Mouse (Mus musculus) MEL (cell line): Measurements from ENCODE around the gene Gm20388. TPM values are rescaled to one million over a fixed set of nuclear protein-coding genes. Genes with fewer than 3 reads are reported as not detected.

Source experiments
- DNase-seq: peaks from one replicate; pipeline ENCODE4 v3.0.0; 2011; ENCODE audit warnings: low read depth, low spot score
- H3K27ac ChIP-seq: 2 replicates; pipeline ENCODE4 v1.5.1; 2012; ENCODE audit warnings: low read depth, mild to moderate bottlenecking, control low read depth, low read length, moderate library complexity; ENCODE audit not compliant: control insufficient read depth
- H3K27me3 ChIP-seq, 2 experiments: fragments of 150-350 bp in 1 of 2; sonication (generic) in 1 of 2; 2 replicates each; pipeline ENCODE4 v1.6.1; 2012; ENCODE audit warnings: low read length in 2 of 2, mild to moderate bottlenecking in 2 of 2, improper control_type of control experiment in 1 of 2, moderate library complexity in 1 of 2; ENCODE audit not compliant: insufficient read depth in 2 of 2, control insufficient read depth in 1 of 2
- H3K36me3 ChIP-seq, 2 experiments: 2 replicates each; pipeline ENCODE4 v1.6.1; 2012 to 2014; ENCODE audit warnings: low read length in 2 of 2, improper control_type of control experiment in 1 of 2, inconsistent platforms in 1 of 2, mild to moderate bottlenecking in 1 of 2; ENCODE audit not compliant: insufficient read depth in 2 of 2, control insufficient read depth in 1 of 2
- H3K4me1 ChIP-seq, 2 experiments: fragments of 150-350 bp in 1 of 2; sonication (generic) in 1 of 2; 2 replicates each; pipeline ENCODE4 v1.6.1; 2012; ENCODE audit warnings: low read length in 2 of 2, improper control_type of control experiment in 1 of 2, mild to moderate bottlenecking in 1 of 2; ENCODE audit not compliant: insufficient read depth in 2 of 2, control insufficient read depth in 1 of 2
- H3K4me3 ChIP-seq, 2 experiments: fragments of 150-350 bp in 1 of 2; sonication (generic) in 1 of 2; 2 replicates each; pipeline ENCODE4 v1.5.1; 2012; ENCODE audit warnings: low read depth in 2 of 2, low read length in 2 of 2, mild to moderate bottlenecking in 2 of 2, moderate library complexity in 2 of 2, control low read depth in 1 of 2, improper control_type of control experiment in 1 of 2; ENCODE audit not compliant: control insufficient read depth in 1 of 2, insufficient read depth in 1 of 2
- H3K79me2 ChIP-seq: 2 replicates; pipeline ENCODE4 v1.6.1; 2012; ENCODE audit warnings: mild to moderate bottlenecking, low read length, moderate library complexity; ENCODE audit not compliant: control insufficient read depth, poor library complexity, insufficient read depth
- H3K9ac ChIP-seq: 2 replicates; pipeline ENCODE4 v1.6.1; 2012; ENCODE audit warnings: low read depth, mild to moderate bottlenecking, control low read depth, low read length, moderate library complexity; ENCODE audit not compliant: control insufficient read depth, poor library complexity, severe bottlenecking
- H3K9me3 ChIP-seq: fragments of 150-350 bp; sonication (generic); replicated peaks from 2 replicates; pipeline ENCODE4 v1.6.1; 2012; ENCODE audit warnings: mild to moderate bottlenecking, low read length, improper control_type of control experiment, moderate library complexity; ENCODE audit not compliant: insufficient read depth
- BHLHE40 ChIP-seq: IDR thresholded peaks from 2 replicates; pipeline ENCODE4 v1.6.1; 2012; ENCODE audit warnings: low read depth, mild to moderate bottlenecking, inconsistent platforms, low read length, improper control_type of control experiment, borderline replicate concordance
- CHD1 ChIP-seq: IDR thresholded peaks from 2 replicates; pipeline ENCODE4 v1.6.1; 2012; ENCODE audit warnings: low read depth, mild to moderate bottlenecking, inconsistent platforms, low read length, improper control_type of control experiment
- CTCF ChIP-seq, 3 experiments: IDR thresholded peaks in 2 of 3; conservative IDR thresholded peaks in 1 of 3; 2 replicates each; pipeline ENCODE4 v1.5.1; 2011 to 2012; ENCODE audit warnings: low read length in 3 of 3, low read depth in 2 of 3, mild to moderate bottlenecking in 2 of 3, improper control_type of control experiment in 1 of 3, inconsistent platforms in 1 of 3, mixed read lengths in 1 of 3, moderate library complexity in 1 of 3; ENCODE audit not compliant: control insufficient read depth in 1 of 3, insufficient read depth in 1 of 3, poor library complexity in 1 of 3, severe bottlenecking in 1 of 3
- E2F4 ChIP-seq: IDR thresholded peaks from 2 replicates; pipeline ENCODE4 v1.6.1; 2011; ENCODE audit warnings: low read depth, low read length, improper control_type of control experiment, borderline replicate concordance
- EP300 ChIP-seq, 2 experiments: IDR thresholded peaks; 2 replicates each; pipeline ENCODE4 v1.6.1; 2011; ENCODE audit warnings: improper control_type of control experiment in 2 of 2, low read length in 2 of 2, low read depth in 1 of 2, mild to moderate bottlenecking in 1 of 2
- ETS1 ChIP-seq: IDR thresholded peaks from 2 replicates; pipeline ENCODE4 v1.6.1; 2012; ENCODE audit warnings: low read depth, mild to moderate bottlenecking, inconsistent platforms, low read length, improper control_type of control experiment, moderate library complexity
- GABPA ChIP-seq: IDR thresholded peaks from 2 replicates; pipeline ENCODE4 v1.6.1; 2012; ENCODE audit warnings: low read depth, mild to moderate bottlenecking, inconsistent platforms, low read length, improper control_type of control experiment, moderate library complexity
- HCFC1 ChIP-seq: IDR thresholded peaks from 2 replicates; pipeline ENCODE4 v1.6.1; 2012; ENCODE audit warnings: low read depth, mild to moderate bottlenecking, inconsistent platforms, low read length, improper control_type of control experiment, moderate library complexity
- MAX ChIP-seq: IDR thresholded peaks from 2 replicates; pipeline ENCODE4 v1.6.1; 2011; ENCODE audit warnings: low read length, improper control_type of control experiment
- MAZ ChIP-seq: IDR thresholded peaks from 2 replicates; pipeline ENCODE4 v1.6.1; 2012; ENCODE audit warnings: low read depth, mild to moderate bottlenecking, inconsistent platforms, low read length, improper control_type of control experiment
- MXI1 ChIP-seq: IDR thresholded peaks from 2 replicates; pipeline ENCODE4 v1.6.1; 2011; ENCODE audit warnings: mild to moderate bottlenecking, low read depth, low read length, improper control_type of control experiment
- MYC ChIP-seq: IDR thresholded peaks from 2 replicates; pipeline ENCODE4 v1.6.1; 2011; ENCODE audit warnings: low read depth, mild to moderate bottlenecking, low read length, improper control_type of control experiment, moderate library complexity
- NELFE ChIP-seq: IDR thresholded peaks from 2 replicates; pipeline ENCODE4 v1.6.1; 2011; ENCODE audit warnings: low read depth, low read length, improper control_type of control experiment
- POLR2A ChIP-seq, 2 experiments: IDR thresholded peaks; 2 replicates each; pipeline ENCODE4 v1.6.1; 2011 to 2012; ENCODE audit warnings: low read length in 2 of 2, mild to moderate bottlenecking in 2 of 2, control low read depth in 1 of 2, improper control_type of control experiment in 1 of 2, low read depth in 1 of 2, moderate library complexity in 1 of 2; ENCODE audit not compliant: control insufficient read depth in 1 of 2, insufficient read depth in 1 of 2, poor library complexity in 1 of 2
- SMC3 ChIP-seq: IDR thresholded peaks from 2 replicates; pipeline ENCODE4 v1.6.1; 2011; ENCODE audit warnings: low read depth, low read length, improper control_type of control experiment
- TCF12 ChIP-seq: IDR thresholded peaks from 2 replicates; pipeline ENCODE4 v1.6.1; 2014; ENCODE audit warnings: low read depth, mild to moderate bottlenecking, inconsistent platforms, low read length, improper control_type of control experiment, moderate library complexity
- UBTF ChIP-seq: IDR thresholded peaks from 2 replicates; pipeline ENCODE4 v1.6.1; 2012; ENCODE audit warnings: low read depth, mild to moderate bottlenecking, inconsistent platforms, low read length, improper control_type of control experiment, moderate library complexity, borderline replicate concordance; ENCODE audit not compliant: insufficient read depth
- USF1 ChIP-seq: IDR thresholded peaks from 2 replicates; pipeline ENCODE4 v1.6.1; 2014; ENCODE audit warnings: low read depth, mild to moderate bottlenecking, inconsistent platforms, low read length, improper control_type of control experiment, moderate library complexity
- USF2 ChIP-seq, 2 experiments: IDR thresholded peaks; 2 replicates each; pipeline ENCODE4 v1.6.1; 2011 to 2012; ENCODE audit warnings: improper control_type of control experiment in 2 of 2, low read length in 2 of 2, borderline replicate concordance in 1 of 2, inconsistent platforms in 1 of 2, low read depth in 1 of 2, mild to moderate bottlenecking in 1 of 2; ENCODE audit not compliant: insufficient read depth in 1 of 2
- polyA plus RNA-seq, 2 experiments: library from polyadenylated mRNA; stranded (reverse) in 1 of 2; unstranded in 1 of 2; fragments of >175 nt in 1 of 2; fragments of >200 nt in 1 of 2; gene quantifications; 2 replicates each; pipeline versions ENCODE4 v1.2.1 to v1.2.4; 2012; ENCODE audit warnings: low replicate concordance in 2 of 2, low read depth in 1 of 2; ENCODE audit not compliant: insufficient read length in 2 of 2, insufficient read depth in 1 of 2, missing spikeins in 1 of 2
- total RNA-seq: library from RNA; depleted of rRNA; stranded (reverse); fragments of 300-350 nt; gene quantifications from 2 replicates; pipeline ENCODE4 v1.2.3, GENCODE M21; 2012

The Gm20388 gene
- total and polyA plus RNA-seq, 3 experiments, result 11.1 to 17.8 TPM; not detected in 1

DNA sequence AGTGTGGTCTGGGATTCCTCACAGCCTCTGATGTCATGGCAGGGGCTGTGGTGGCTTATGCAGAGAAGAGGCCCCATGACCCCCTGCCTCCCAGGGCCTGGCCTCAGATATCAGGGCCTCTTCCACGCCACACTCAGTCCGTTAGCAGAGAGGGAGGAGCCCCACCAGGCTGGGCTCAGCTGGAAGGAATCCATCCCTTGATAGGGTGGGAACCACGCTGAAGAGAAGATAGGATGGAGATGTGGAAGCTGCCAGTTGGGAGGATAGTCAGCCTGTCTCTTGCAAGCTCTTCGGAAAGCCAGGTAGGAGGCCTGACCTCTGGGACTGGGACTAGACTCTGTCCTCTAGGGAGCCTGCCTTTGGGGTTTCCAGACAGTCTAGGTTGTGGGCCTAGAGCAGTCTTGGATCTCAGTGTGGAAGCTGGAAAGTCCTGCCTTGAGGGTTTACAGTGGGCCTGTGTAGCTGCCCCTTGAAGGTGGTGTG lies 587.7 kb downstream of the Gm20388 start (continued):
- no peak for TF ChIP-seq BHLHE40
- no peak for TF ChIP-seq CTCF (IDR thresholded peaks at IDR 0.05 in 2 of 3, conservative IDR thresholded peaks at IDR 0.05 in 1 of 3; ENCODE audit: control insufficient read depth in 1 of 3, insufficient read depth in 1 of 3, low read depth in 2 of 3, low read length in 3 of 3, poor library complexity in 1 of 3, severe bottlenecking in 1 of 3)
- no peak for TF ChIP-seq GABPA
- TF ChIP-seq CHD1, result peak; percentile 92; the same call in 1 of the 2 replicates
- TF ChIP-seq ETS1, result peak; percentile 90
- no peak for TF ChIP-seq SMC3
- no peak for TF ChIP-seq USF2 (IDR thresholded peaks at IDR 0.05; ENCODE audit: borderline replicate concordance in 1 of 2, insufficient read depth in 1 of 2, low read depth in 1 of 2, low read length in 2 of 2)
- TF ChIP-seq USF1, result no peak
- TF ChIP-seq MXI1, result peak; percentile 83
- 0 out of 2 replicates have a peak, but pooled peaks have one; percentile 18 for TF ChIP-seq MYC
- TF ChIP-seq UBTF, result no peak
- TF ChIP-seq HCFC1, result 0 out of 2 replicates have a peak, but pooled peaks have one; percentile 29
- no peak for TF ChIP-seq E2F4
- TF ChIP-seq EP300 (IDR thresholded peaks at IDR 0.05; ENCODE audit: low read depth in 1 of 2, low read length in 2 of 2), result peak; percentile 34 to 87; a peak in 2 of 4 replicates
- TF ChIP-seq MAZ, result no peak; the same call in 1 of the 2 replicates
- TF ChIP-seq NELFE, result 0 out of 2 replicates have a peak, but pooled peaks have one; percentile 9

DNA sequence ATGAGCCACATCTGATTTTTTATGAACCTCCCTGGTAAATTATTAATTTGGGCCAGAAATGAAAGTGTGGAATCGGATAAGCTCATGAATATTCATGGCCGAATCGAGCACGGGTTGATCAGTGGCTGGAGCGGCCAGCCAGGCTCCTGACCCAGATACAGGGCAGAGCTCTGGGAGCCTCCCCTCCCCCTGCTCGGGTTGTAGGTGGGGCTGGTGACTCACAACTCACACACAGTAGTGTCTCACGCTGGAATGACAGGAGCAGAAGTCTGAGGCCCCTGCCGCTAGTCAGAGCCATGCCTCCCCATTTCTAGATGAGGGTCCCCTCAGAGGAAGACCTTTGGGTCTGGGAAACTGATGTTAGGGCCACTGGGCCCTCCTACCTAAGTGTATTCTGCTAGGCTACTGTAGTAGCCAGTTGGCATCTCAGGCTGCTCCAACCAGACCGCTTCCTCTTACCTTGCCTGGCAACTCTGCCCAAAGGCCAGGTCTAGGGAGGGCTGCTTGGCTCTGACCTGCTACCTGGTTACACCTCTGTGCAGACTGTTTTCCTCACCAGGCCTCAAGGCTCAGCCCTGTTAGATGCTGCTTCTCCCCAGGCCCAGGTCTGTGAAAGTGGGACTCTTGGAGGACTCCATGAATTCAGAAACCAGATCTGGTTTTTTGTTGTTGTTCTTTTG lies 588.4 kb downstream of the Gm20388 start:
- TF ChIP-seq TCF12 (0 out of 2 replicates have a peak, but pooled peaks have one; percentile 31), EP300 (IDR thresholded peaks at IDR 0.05; ENCODE audit: low read depth in 1 of 2, low read length in 2 of 2) (no peak), MAX (no peak), MXI1 (peak; percentile 55; the same call in 1 of the 2 replicates), POLR2A (IDR thresholded peaks at IDR 0.05; ENCODE audit: control insufficient read depth in 1 of 2, insufficient read depth in 1 of 2, low read depth in 1 of 2, low read length in 2 of 2, poor library complexity in 1 of 2) (0 out of 4 replicates have a peak, but pooled peaks of 1 of the 2 experiments have one; percentile 19)
- H3K4me1 ChIP-seq, result peaks cover 15 to 72% of the 10 kb centered on the region in 2 experiments
- peak overlapping the region; percentile 50 for H3K9ac ChIP-seq
- no peaks in the 10 kb centered on the region for H3K9me3 ChIP-seq
- H3K27me3 ChIP-seq, result no peaks in the 10 kb centered on the region
- H3K27ac ChIP-seq, result peak overlapping the region; percentile 60
- peak; percentile 73 for DNase-seq
- peaks cover 0 to 61% of the 10 kb centered on the region in 2 experiments; a peak in 3 of 4 replicates for H3K36me3 ChIP-seq
- H3K79me2 ChIP-seq, result peaks cover 100% of the 10 kb centered on the region
- H3K4me3 ChIP-seq, result peak overlapping the region; percentile 33 to 50
